Mouse (Mus musculus) stomach, embryonic 16.5 days (tissue): ENCODE measurements around the gene Pnmt. TPM values are rescaled to one million over a fixed set of nuclear protein-coding genes. Genes with fewer than 3 reads are reported as not detected.

Source experiments
- ATAC-seq: fragments of 200-750 bp; cut with Nextera tagmentation; 2 replicates; pipeline ENCODE4 v1.8.0; 2017; ENCODE audit warnings: moderate number of reproducible peaks, moderate TSS enrichment; ENCODE audit not compliant: insufficient read depth, low FRiP score
- H3K27ac ChIP-seq: fragments of 300-500 bp; sonication (generic); 2 replicates; pipeline ENCODE4 v1.5.1; 2014; ENCODE audit warnings: low read length
- H3K27me3 ChIP-seq: fragments of 300-500 bp; sonication (generic); 2 replicates; pipeline ENCODE4 v1.6.1; 2014; ENCODE audit warnings: low read length, control low read depth, mixed read lengths; ENCODE audit not compliant: control insufficient read depth, insufficient read depth
- H3K36me3 ChIP-seq: fragments of 300-500 bp; sonication (generic); 2 replicates; pipeline ENCODE4 v1.6.1; 2014; ENCODE audit warnings: low read length; ENCODE audit not compliant: control insufficient read depth, insufficient read depth
- H3K4me1 ChIP-seq: fragments of 300-500 bp; sonication (generic); 2 replicates; pipeline ENCODE4 v1.6.1; 2014; ENCODE audit warnings: low read length, control low read depth, mixed read lengths; ENCODE audit not compliant: control insufficient read depth, insufficient read depth
- H3K4me2 ChIP-seq: fragments of 300-500 bp; sonication (generic); 2 replicates; pipeline ENCODE4 v1.6.1; 2014; ENCODE audit warnings: low read depth, low read length, mixed read lengths
- H3K4me3 ChIP-seq: fragments of 300-500 bp; sonication (generic); replicated peaks from 2 replicates; pipeline ENCODE4 v1.5.1; 2014; ENCODE audit warnings: mild to moderate bottlenecking, low read length
- H3K9ac ChIP-seq: fragments of 300-500 bp; sonication (generic); 2 replicates; pipeline ENCODE4 v1.6.1; 2014; ENCODE audit warnings: low read length
- H3K9me3 ChIP-seq: fragments of 300-500 bp; sonication (generic); replicated peaks from 2 replicates; pipeline ENCODE4 v1.6.1; 2016; ENCODE audit warnings: low read length, control low read depth; ENCODE audit not compliant: control insufficient read depth
- WGBS: fragments of 180-500 bp; shearing (Covaris S2); extraction: QIAGEN DNeasy Blood & Tissue Kit; methylation state at CpG from one replicate; pipeline ENCODE4 v1.1.7; 2014; 5-methylcytosine and 5-hydroxymethylcytosine counted together
- polyA plus RNA-seq: library from polyadenylated mRNA; unstranded; fragments of >200 nt; fragmentation: Nextera tagmentation; extraction: Ambion mirVana; gene quantifications from 2 replicates; pipeline ENCODE4 v1.2.1, GENCODE M21; 2015

Pnmt gene
- polyA plus RNA-seq, 1 experiment from 2014 or later: 0.15 TPM

GRCm38 (mm10) chr11:98346168-98346567 is 40.1 kb upstream of the Pnmt start:
- Histone ChIP-seq H3K27ac (no peak overlapping the region), H3K9me3 (no peaks in the 10 kb centered on the region), H3K9ac (no peak overlapping the region), H3K4me2 (no peak overlapping the region), H3K4me3 (no peak overlapping the region), H3K4me1 (peaks cover 12% of the 10 kb centered on the region), H3K27me3 (peaks cover 54% of the 10 kb centered on the region), H3K36me3 (no peaks in the 10 kb centered on the region)
- WGBS: 12% methylated on average over 9 of the region's 9 CpGs
- ATAC-seq: no peak

GRCm38 (mm10) chr11:98347385-98348082 is 38.7 kb upstream of the Pnmt start:
- WGBS: 8% methylated on average over 10 of the region's 12 CpGs
- H3K27me3 ChIP-seq: peaks cover 57% of the 10 kb centered on the region
- H3K4me2 ChIP-seq: peak overlapping the region; percentile 97; the same call in 1 of the 2 replicates

GRCm38 (mm10) chr11:98348083-98348961 is 37.9 kb upstream of the Pnmt start, which contains the start of gene Ppp1r1b:
Gene Ppp1r1b, plus strand, starts transcription at chr11:98348404.
- H3K27me3 ChIP-seq: peaks cover 57% of the 10 kb centered on the region
- H3K36me3 ChIP-seq: no peaks in the 10 kb centered on the region
- H3K9me3 ChIP-seq: no peaks in the 10 kb centered on the region
- H3K4me2 ChIP-seq: peak within 1 kb of the TSS; percentile 97
- ATAC-seq: peak; percentile 65; the same call in 1 of the 2 replicates
- peaks cover 7% of the 10 kb centered on the region; the same call in 1 of the 2 replicates for H3K4me1 ChIP-seq
- peak within 1 kb of the TSS; percentile 60 for H3K4me3 ChIP-seq
- H3K9ac ChIP-seq: peak within 1 kb of the TSS; percentile 76
- no peak within 1 kb of the TSS for H3K27ac ChIP-seq
- under 1% methylated on average over 53 of the region's 55 CpGs for WGBS

More at GRCm38 (mm10) chr11:98347385-98348082, 38.7 kb upstream of the Pnmt start:
- no peak for ATAC-seq
- no peak overlapping the region for H3K27ac ChIP-seq
- no peak overlapping the region for H3K4me3 ChIP-seq
- no peak overlapping the region for H3K9ac ChIP-seq
- no peaks in the 10 kb centered on the region for H3K36me3 ChIP-seq
- no peaks in the 10 kb centered on the region for H3K9me3 ChIP-seq
- H3K4me1 ChIP-seq: peaks cover 7% of the 10 kb centered on the region; the same call in 1 of the 2 replicates

GRCm38 (mm10) chr11:98349308-98349707 is 36.9 kb upstream of the Pnmt start:
- H3K9ac ChIP-seq: peak overlapping the region; percentile 76
- peaks cover 57% of the 10 kb centered on the region for H3K27me3 ChIP-seq
- WGBS: 17% methylated on average over 9 of the region's 9 CpGs

GRCm38 (mm10) chr11:98352272-98352990 is 33.8 kb upstream of the Pnmt start:
- Histone ChIP-seq H3K9me3 (no peaks in the 10 kb centered on the region), H3K27ac (peak overlapping the region; percentile 60), H3K4me1 (peaks cover 20% of the 10 kb centered on the region), H3K4me2 (no peak overlapping the region), H3K4me3 (no peak overlapping the region), H3K9ac (no peak overlapping the region), H3K36me3 (no peaks in the 10 kb centered on the region), H3K27me3 (peaks cover 41% of the 10 kb centered on the region)
- ATAC-seq: no peak
- 62% methylated on average over 18 of the region's 18 CpGs for WGBS

More at GRCm38 (mm10) chr11:98349308-98349707, 36.9 kb upstream of the Pnmt start:
- Histone ChIP-seq H3K36me3 (no peaks in the 10 kb centered on the region), H3K4me3 (peak overlapping the region; percentile 60), H3K27ac (no peak overlapping the region), H3K4me2 (peak overlapping the region; percentile 97), H3K9me3 (no peaks in the 10 kb centered on the region), H3K4me1 (peaks cover 7% of the 10 kb centered on the region; the same call in 1 of the 2 replicates)
- ATAC-seq: no peak

GRCm38 (mm10) chr11:98353651-98354211 is 32.5 kb upstream of the Pnmt start:
- no peak overlapping the region for H3K27ac ChIP-seq
- H3K4me2 ChIP-seq: no peak overlapping the region
- no peak for ATAC-seq
- H3K27me3 ChIP-seq: peaks cover 30% of the 10 kb centered on the region
- H3K9ac ChIP-seq: no peak overlapping the region
- WGBS: 33% methylated on average over 8 of the region's 8 CpGs
- H3K4me3 ChIP-seq: no peak overlapping the region
- no peaks in the 10 kb centered on the region for H3K9me3 ChIP-seq
- peaks cover 17% of the 10 kb centered on the region for H3K4me1 ChIP-seq
- no peaks in the 10 kb centered on the region for H3K36me3 ChIP-seq

- H3K27ac ChIP-seq: no peak overlapping the region
- WGBS: 65% methylated on average over 14 of the region's 14 CpGs
- peaks cover 23% of the 10 kb centered on the region for H3K27me3 ChIP-seq
- ATAC-seq: no peak
- peaks cover 24% of the 10 kb centered on the region for H3K4me1 ChIP-seq
- no peak overlapping the region for H3K9ac ChIP-seq
- no peaks in the 10 kb centered on the region for H3K36me3 ChIP-seq
- no peaks in the 10 kb centered on the region for H3K9me3 ChIP-seq
- H3K4me3 ChIP-seq: no peak overlapping the region
- no peak overlapping the region for H3K4me2 ChIP-seq
Measured at GRCm38 (mm10) chr11:98354445-98354844, 31.8 kb upstream of the Pnmt start.

GRCm38 (mm10) chr11:98355732-98356299 is 30.4 kb upstream of the Pnmt start:
- Histone ChIP-seq H3K27me3 (peaks cover 11% of the 10 kb centered on the region), H3K36me3 (no peaks in the 10 kb centered on the region), H3K27ac (peak overlapping the region; percentile 94; the same call in 1 of the 2 replicates), H3K4me1 (peaks cover 29% of the 10 kb centered on the region), H3K9ac (no peak overlapping the region), H3K4me2 (no peak overlapping the region), H3K4me3 (no peak overlapping the region), H3K9me3 (no peaks in the 10 kb centered on the region)
- 11% methylated on average over 6 of the region's 6 CpGs for WGBS
- no peak for ATAC-seq
